Mouse (Mus musculus) limb, embryonic 11.5 days (tissue): Measurements from ENCODE around the gene Terf2ip. TPM values are rescaled to one million over a fixed set of nuclear protein-coding genes. Genes with fewer than 3 reads are reported as not detected.
A peak's percentile ranks its signal among the peaks of the same experiment; 100 is the strongest.

Experiments
- ATAC-seq: fragments of 200-750 bp; cut with Nextera tagmentation; 2 replicates; pipeline ENCODE4 v1.8.0; 2017; ENCODE audit warnings: low read depth; ENCODE audit not compliant: insufficient number of reproducible peaks, low FRiP score, low TSS enrichment
- DNase-seq: peaks from one replicate; pipeline ENCODE4 v3.0.0-alpha.2; 2015; ENCODE audit warnings: low spot score
- H3K27ac ChIP-seq: fragments of 300-500 bp; sonication (generic); replicated peaks from 2 replicates; pipeline ENCODE4 v1.5.1; 2014; ENCODE audit warnings: low read depth, mild to moderate bottlenecking, low read length
- H3K27me3 ChIP-seq: fragments of 300-500 bp; sonication (generic); 2 replicates; pipeline ENCODE4 v1.6.1; 2014; ENCODE audit warnings: mild to moderate bottlenecking, low read length, mixed read lengths; ENCODE audit not compliant: control insufficient read depth, insufficient read depth
- H3K36me3 ChIP-seq: fragments of 300-500 bp; sonication (generic); 2 replicates; pipeline ENCODE4 v1.6.1; 2014; ENCODE audit warnings: mild to moderate bottlenecking, low read length, moderate library complexity, mixed read lengths; ENCODE audit not compliant: control insufficient read depth, insufficient read depth
- H3K4me1 ChIP-seq: fragments of 300-500 bp; sonication (generic); 2 replicates; pipeline ENCODE4 v1.6.1; 2014; ENCODE audit warnings: low read length, mixed read lengths; ENCODE audit not compliant: control insufficient read depth, insufficient read depth
- H3K4me2 ChIP-seq: fragments of 300-500 bp; sonication (generic); 2 replicates; pipeline ENCODE4 v1.6.1; 2014; ENCODE audit warnings: low read depth, mild to moderate bottlenecking, moderate library complexity; ENCODE audit not compliant: severe bottlenecking
- H3K4me3 ChIP-seq: fragments of 300-500 bp; sonication (generic); 2 replicates; pipeline ENCODE4 v1.5.1; 2014; ENCODE audit warnings: low read depth, low read length
- H3K9ac ChIP-seq: fragments of 300-500 bp; sonication (generic); 2 replicates; pipeline ENCODE4 v1.6.1; 2014; ENCODE audit warnings: mild to moderate bottlenecking, low read length
- H3K9me3 ChIP-seq: fragments of 300-500 bp; sonication (generic); 2 replicates; pipeline ENCODE4 v1.6.1; 2016; ENCODE audit warnings: low read length; ENCODE audit not compliant: control insufficient read depth
- WGBS: fragments of 180-500 bp; shearing (Covaris S2); extraction: QIAGEN DNeasy Blood & Tissue Kit; methylation state at CpG from one replicate; pipeline ENCODE4 v1.1.7; 2014; 5-methylcytosine and 5-hydroxymethylcytosine counted together
- polyA plus RNA-seq: library from polyadenylated mRNA; unstranded; fragments of >200 nt; fragmentation: Nextera tagmentation; extraction: Ambion mirVana; gene quantifications from 2 replicates; pipeline ENCODE4 v1.2.1, GENCODE M21; 2014

Terf2ip gene
- polyA plus RNA-seq, 1 experiment from 2014 or later, result 28.6 TPM

- 31% methylated on average over 5 of the region's 5 CpGs for WGBS
- Histone ChIP-seq H3K4me2 (no peak overlapping the region), H3K36me3 (peaks cover 6% of the 10 kb centered on the region; the same call in 1 of the 2 replicates), H3K9ac (no peak overlapping the region), H3K27me3 (no peaks in the 10 kb centered on the region), H3K27ac (no peak overlapping the region), H3K4me1 (no peaks in the 10 kb centered on the region), H3K9me3 (no peaks in the 10 kb centered on the region), H3K4me3 (no peak overlapping the region)
- ATAC-seq, result no peak
- DNase-seq, result no peak
Observed at GRCm38 (mm10) chr8:111968991-111969390, 42.2 kb upstream of the Terf2ip start.

GRCm38 (mm10) chr8:111974138-111974537 lies 37.1 kb upstream of the Terf2ip start:
- Histone ChIP-seq H3K27me3 (no peaks in the 10 kb centered on the region), H3K9ac (no peak overlapping the region), H3K4me3 (no peak overlapping the region), H3K4me1 (no peaks in the 10 kb centered on the region), H3K27ac (no peak overlapping the region), H3K4me2 (no peak overlapping the region), H3K36me3 (peaks cover 11% of the 10 kb centered on the region; the same call in 1 of the 2 replicates), H3K9me3 (no peaks in the 10 kb centered on the region)
- ATAC-seq (no peak), DNase-seq (no peak)
- 96% methylated on average over 12 of the region's 12 CpGs for WGBS

GRCm38 (mm10) chr8:111975706-111976105 lies 35.5 kb upstream of the Terf2ip start:
- WGBS, result 93% methylated on average over 2 of the region's 2 CpGs
- no peak for DNase-seq
- peaks cover 11% of the 10 kb centered on the region; the same call in 1 of the 2 replicates for H3K36me3 ChIP-seq
- no peak overlapping the region for H3K27ac ChIP-seq
- H3K4me1 ChIP-seq, result no peaks in the 10 kb centered on the region
- H3K4me3 ChIP-seq, result no peak overlapping the region
- no peak overlapping the region for H3K4me2 ChIP-seq
- ATAC-seq, result no peak
- no peaks in the 10 kb centered on the region for H3K9me3 ChIP-seq
- 0 out of 2 replicates have a peak overlapping the region, but pooled peaks have one; percentile 4 for H3K9ac ChIP-seq
- no peaks in the 10 kb centered on the region for H3K27me3 ChIP-seq

- DNase-seq (no peak), ATAC-seq (no peak)
- no peak overlapping the region for H3K4me2 ChIP-seq
- no peak overlapping the region for H3K4me3 ChIP-seq
- no peaks in the 10 kb centered on the region for H3K9me3 ChIP-seq
- no peaks in the 10 kb centered on the region for H3K4me1 ChIP-seq
- H3K9ac ChIP-seq, result no peak overlapping the region
- WGBS, result 89% methylated on average over 2 of the region's 2 CpGs
- no peaks in the 10 kb centered on the region for H3K27me3 ChIP-seq
- H3K27ac ChIP-seq, result no peak overlapping the region
- peaks cover 9% of the 10 kb centered on the region; the same call in 1 of the 2 replicates for H3K36me3 ChIP-seq
Observed at GRCm38 (mm10) chr8:111976326-111976725, 34.9 kb upstream of the Terf2ip start.

- 86% methylated on average over 10 of the region's 10 CpGs for WGBS
- no peak for ATAC-seq
Observed at GRCm38 (mm10) chr8:111978147-111978546, 33.1 kb upstream of the Terf2ip start.

GRCm38 (mm10) chr8:111982116-111982515 lies 29.1 kb upstream of the Terf2ip start:
- no peaks in the 10 kb centered on the region for H3K4me1 ChIP-seq
- no peak overlapping the region for H3K4me2 ChIP-seq
- H3K36me3 ChIP-seq, result peaks cover 9% of the 10 kb centered on the region; the same call in 1 of the 2 replicates
- no peaks in the 10 kb centered on the region for H3K9me3 ChIP-seq
- H3K27ac ChIP-seq, result no peak overlapping the region
- H3K27me3 ChIP-seq, result no peaks in the 10 kb centered on the region
- no peak for ATAC-seq
- DNase-seq, result no peak
- no peak overlapping the region for H3K4me3 ChIP-seq
- WGBS, result 77% methylated on average over 7 of the region's 7 CpGs
- H3K9ac ChIP-seq, result no peak overlapping the region

More at GRCm38 (mm10) chr8:111978147-111978546, 33.1 kb upstream of the Terf2ip start:
- no peak overlapping the region for H3K9ac ChIP-seq
- no peak overlapping the region for H3K27ac ChIP-seq
- no peak overlapping the region for H3K4me2 ChIP-seq
- H3K36me3 ChIP-seq, result peaks cover 14% of the 10 kb centered on the region; the same call in 1 of the 2 replicates
- H3K4me1 ChIP-seq, result no peaks in the 10 kb centered on the region
- H3K9me3 ChIP-seq, result no peaks in the 10 kb centered on the region
- no peaks in the 10 kb centered on the region for H3K27me3 ChIP-seq
- no peak overlapping the region for H3K4me3 ChIP-seq
- DNase-seq, result no peak

- no peak for ATAC-seq
- WGBS, result 87% methylated on average over 10 of the region's 10 CpGs
Observed at GRCm38 (mm10) chr8:111984511-111984910, 26.7 kb upstream of the Terf2ip start.

GRCm38 (mm10) chr8:111989911-111990310 lies 21.3 kb upstream of the Terf2ip start:
- no peak for ATAC-seq
- H3K27me3 ChIP-seq, result no peaks in the 10 kb centered on the region
- H3K36me3 ChIP-seq, result peaks cover 10% of the 10 kb centered on the region
- no peaks in the 10 kb centered on the region for H3K9me3 ChIP-seq
- no peak overlapping the region for H3K4me2 ChIP-seq
- no peak overlapping the region for H3K9ac ChIP-seq
- H3K27ac ChIP-seq, result no peak overlapping the region
- 25% methylated on average over 7 of the region's 7 CpGs for WGBS
- H3K4me3 ChIP-seq, result no peak overlapping the region
- peak; percentile 91 for DNase-seq
- H3K4me1 ChIP-seq, result no peaks in the 10 kb centered on the region

More at GRCm38 (mm10) chr8:111984511-111984910, 26.7 kb upstream of the Terf2ip start:
- peaks cover 11% of the 10 kb centered on the region for H3K36me3 ChIP-seq
- no peak for DNase-seq
- H3K4me3 ChIP-seq, result no peak overlapping the region
- no peaks in the 10 kb centered on the region for H3K27me3 ChIP-seq
- no peaks in the 10 kb centered on the region for H3K9me3 ChIP-seq
- no peak overlapping the region for H3K4me2 ChIP-seq
- no peaks in the 10 kb centered on the region for H3K4me1 ChIP-seq
- no peak overlapping the region for H3K9ac ChIP-seq
- no peak overlapping the region for H3K27ac ChIP-seq

GRCm38 (mm10) chr8:111991278-111991677 lies 19.9 kb upstream of the Terf2ip start:
- H3K4me1 ChIP-seq, result no peaks in the 10 kb centered on the region
- H3K36me3 ChIP-seq, result peaks cover 13% of the 10 kb centered on the region
- peak overlapping the region; percentile 51 for H3K4me2 ChIP-seq
- H3K27me3 ChIP-seq, result no peaks in the 10 kb centered on the region
- no peak overlapping the region for H3K27ac ChIP-seq
- no peaks in the 10 kb centered on the region for H3K9me3 ChIP-seq
- 68% methylated on average over 8 of the region's 8 CpGs for WGBS
- no peak for ATAC-seq
- H3K4me3 ChIP-seq, result peak overlapping the region; percentile 82
- no peak for DNase-seq
- H3K9ac ChIP-seq, result no peak overlapping the region; the same call in 1 of the 2 replicates
